Mouse (Mus musculus) midbrain, embryonic 14.5 days (tissue): ENCODE results near the gene Coro1a. TPM values are rescaled to one million over a fixed set of nuclear protein-coding genes. Genes with fewer than 3 reads are reported as not detected.
"Not testable (repeated sequence)": the region's sequence is repeated elsewhere in the genome, so short reads cannot be mapped to it uniquely, and the experiment has no call there.

ENCODE experiments used
- ATAC-seq: fragments of 200-750 bp; cut with Nextera tagmentation; 2 replicates; pipeline ENCODE4 v1.8.0; 2017; ENCODE audit warnings: moderate number of reproducible peaks, moderate library complexity; ENCODE audit not compliant: low FRiP score, low TSS enrichment
- DNase-seq: peaks from one replicate; pipeline ENCODE4 v3.0.0-alpha.2; 2015
- H3K27ac ChIP-seq: fragments of 300-500 bp; sonication (generic); replicated peaks from 2 replicates; pipeline ENCODE4 v1.5.1; 2014; ENCODE audit warnings: mild to moderate bottlenecking, low read depth, low read length, moderate library complexity
- H3K27me3 ChIP-seq: fragments of 300-500 bp; sonication (generic); 2 replicates; pipeline ENCODE4 v1.6.1; 2014; ENCODE audit warnings: low read length, control low read depth, mixed read lengths; ENCODE audit not compliant: control insufficient read depth, insufficient read depth
- H3K36me3 ChIP-seq: fragments of 300-500 bp; sonication (generic); 2 replicates; pipeline ENCODE4 v1.6.1; 2014; ENCODE audit warnings: low read length, control low read depth; ENCODE audit not compliant: control insufficient read depth, insufficient read depth
- H3K4me1 ChIP-seq: fragments of 300-500 bp; sonication (generic); 2 replicates; pipeline ENCODE4 v1.6.1; 2014; ENCODE audit warnings: mild to moderate bottlenecking, antibody characterized with exemption, low read length, control low read depth; ENCODE audit not compliant: control insufficient read depth, insufficient read depth
- H3K4me2 ChIP-seq: fragments of 300-500 bp; sonication (generic); 2 replicates; pipeline ENCODE4 v1.6.1; 2014; ENCODE audit warnings: mild to moderate bottlenecking, low read length, moderate library complexity
- H3K4me3 ChIP-seq: fragments of 300-500 bp; sonication (generic); replicated peaks from 2 replicates; pipeline ENCODE4 v1.5.1; 2014; ENCODE audit warnings: low read depth, low read length
- H3K9ac ChIP-seq: fragments of 300-500 bp; sonication (generic); replicated peaks from 2 replicates; pipeline ENCODE4 v1.6.1; 2014; ENCODE audit warnings: mild to moderate bottlenecking, low read length, moderate library complexity
- H3K9me3 ChIP-seq: fragments of 300-500 bp; sonication (generic); 2 replicates; pipeline ENCODE4 v1.6.1; 2016; ENCODE audit warnings: low read length, control low read depth, mixed read lengths; ENCODE audit not compliant: control insufficient read depth
- WGBS: fragments of 180-500 bp; shearing (Covaris S2); extraction: QIAGEN DNeasy Blood & Tissue Kit; methylation state at CpG from one replicate; pipeline ENCODE4 v1.1.7; 2014; 5-methylcytosine and 5-hydroxymethylcytosine counted together
- polyA plus RNA-seq: library from polyadenylated mRNA; unstranded; fragments of >200 nt; fragmentation: Nextera tagmentation; extraction: Ambion mirVana; gene quantifications from 2 replicates; pipeline ENCODE4 v1.2.1, GENCODE M21; 2014

Coro1a gene
- polyA plus RNA-seq, 1 experiment from 2014 or later, result 95.0 TPM

- H3K4me3 ChIP-seq, result no peak overlapping the region
- no peak for ATAC-seq
- H3K4me2 ChIP-seq, result no peak overlapping the region
- WGBS, result 85% methylated on average over 5 of the region's 5 CpGs
- no peak for DNase-seq
- no peaks in the 10 kb centered on the region for H3K9me3 ChIP-seq
- H3K9ac ChIP-seq, result no peak overlapping the region
- no peak overlapping the region for H3K27ac ChIP-seq
- no peaks in the 10 kb centered on the region for H3K36me3 ChIP-seq
- H3K27me3 ChIP-seq, result no peaks in the 10 kb centered on the region
- no peaks in the 10 kb centered on the region for H3K4me1 ChIP-seq
Measured at GRCm38 (mm10) chr7:126740977-126741376, 33.4 kb upstream of the Coro1a start.

GRCm38 (mm10) chr7:126740132-126740735 lies 32.6 kb upstream of the Coro1a start:
- 65% methylated on average over 13 of the region's 13 CpGs for WGBS
- no peaks in the 10 kb centered on the region for H3K27me3 ChIP-seq
- H3K9me3 ChIP-seq, result no peaks in the 10 kb centered on the region
- no peak overlapping the region for H3K27ac ChIP-seq
- no peaks in the 10 kb centered on the region for H3K36me3 ChIP-seq
- no peak for DNase-seq
- no peak for ATAC-seq
- H3K4me2 ChIP-seq, result no peak overlapping the region
- no peaks in the 10 kb centered on the region for H3K4me1 ChIP-seq
- no peak overlapping the region for H3K4me3 ChIP-seq
- no peak overlapping the region for H3K9ac ChIP-seq

- Histone ChIP-seq H3K36me3 (no peaks in the 10 kb centered on the region), H3K4me3 (no peak overlapping the region), H3K4me1 (no peaks in the 10 kb centered on the region), H3K27me3 (no peaks in the 10 kb centered on the region), H3K27ac (no peak overlapping the region), H3K4me2 (no peak overlapping the region), H3K9me3 (no peaks in the 10 kb centered on the region), H3K9ac (no peak overlapping the region)
- WGBS, result 75% methylated on average over 17 of the region's 17 CpGs
- no peak for ATAC-seq
- DNase-seq, result no peak
Measured at GRCm38 (mm10) chr7:126739551-126739950, 32.0 kb upstream of the Coro1a start.

GRCm38 (mm10) chr7:126736122-126736521 lies 28.5 kb upstream of the Coro1a start:
- Histone ChIP-seq H3K27me3 (no peaks in the 10 kb centered on the region), H3K4me2 (no peak overlapping the region), H3K36me3 (no peaks in the 10 kb centered on the region), H3K4me3 (no peak overlapping the region), H3K9ac (no peak overlapping the region), H3K4me1 (no peaks in the 10 kb centered on the region), H3K27ac (no peak overlapping the region), H3K9me3 (no peaks in the 10 kb centered on the region)
- WGBS, result 86% methylated on average over 8 of the region's 8 CpGs
- ATAC-seq (no peak), DNase-seq (no peak)

GRCm38 (mm10) chr7:126730256-126730789 lies 22.7 kb upstream of the Coro1a start:
- H3K4me2 ChIP-seq, H3K4me3 ChIP-seq, H3K9me3 ChIP-seq, H3K9ac ChIP-seq, H3K27me3 ChIP-seq, ATAC-seq, H3K4me1 ChIP-seq, DNase-seq, H3K36me3 ChIP-seq, H3K27ac ChIP-seq: not testable (repeated sequence)
- 85% methylated on average over 4 of the region's 4 CpGs for WGBS

- Histone ChIP-seq H3K27ac (no peak overlapping the region), H3K36me3 (no peaks in the 10 kb centered on the region), H3K4me1 (no peaks in the 10 kb centered on the region), H3K4me3 (no peak overlapping the region), H3K27me3 (no peaks in the 10 kb centered on the region), H3K9me3 (no peaks in the 10 kb centered on the region), H3K4me2 (no peak overlapping the region), H3K9ac (no peak overlapping the region)
- no peak for ATAC-seq
- DNase-seq, result no peak
- 78% methylated on average over 5 of the region's 5 CpGs for WGBS
Measured at GRCm38 (mm10) chr7:126725667-126726066, 18.1 kb upstream of the Coro1a start.

- Histone ChIP-seq H3K9me3 (no peaks in the 10 kb centered on the region), H3K4me3 (no peak overlapping the region), H3K27ac (no peak overlapping the region), H3K36me3 (no peaks in the 10 kb centered on the region), H3K4me2 (no peak overlapping the region), H3K9ac (no peak overlapping the region), H3K27me3 (no peaks in the 10 kb centered on the region), H3K4me1 (no peaks in the 10 kb centered on the region)
- ATAC-seq, result no peak
- 77% methylated on average over 3 of the region's 3 CpGs for whole genome bisulfite sequencing
- no peak for DNase-seq
Measured at GRCm38 (mm10) chr7:126725077-126725476, 17.5 kb upstream of the Coro1a start.

- WGBS, result 92% methylated on average over 13 of the region's 13 CpGs
- Histone ChIP-seq H3K27me3 (no peaks in the 10 kb centered on the region), H3K9ac (no peak overlapping the region), H3K4me2 (no peak overlapping the region), H3K4me1 (no peaks in the 10 kb centered on the region), H3K4me3 (no peak overlapping the region), H3K27ac (no peak overlapping the region), H3K36me3 (no peaks in the 10 kb centered on the region), H3K9me3 (no peaks in the 10 kb centered on the region)
- DNase-seq (no peak), ATAC-seq (no peak)
Measured at GRCm38 (mm10) chr7:126721635-126722034, 14.0 kb upstream of the Coro1a start.

GRCm38 (mm10) chr7:126718787-126719337 lies 11.3 kb upstream of the Coro1a start:
- WGBS, result 98% methylated on average over 5 of the region's 5 CpGs
- H3K4me3 ChIP-seq, result no peak overlapping the region
- ATAC-seq (no peak), DNase-seq (no peak)
- H3K9ac ChIP-seq, result no peak overlapping the region
- no peak overlapping the region for H3K27ac ChIP-seq
- no peaks in the 10 kb centered on the region for H3K27me3 ChIP-seq
- H3K4me1 ChIP-seq, result no peaks in the 10 kb centered on the region
- no peaks in the 10 kb centered on the region for H3K9me3 ChIP-seq
- H3K4me2 ChIP-seq, result no peak overlapping the region
- no peaks in the 10 kb centered on the region for H3K36me3 ChIP-seq
